Mouse (Mus musculus): ENCODE measurements at regions not wholly inside any gene's neighbourhood (a gene's known extent, or its start where the extent isn't known, plus 50 kb on each side); places are given as distances from the start of the nearest gene placed in this dataset.

DNA sequence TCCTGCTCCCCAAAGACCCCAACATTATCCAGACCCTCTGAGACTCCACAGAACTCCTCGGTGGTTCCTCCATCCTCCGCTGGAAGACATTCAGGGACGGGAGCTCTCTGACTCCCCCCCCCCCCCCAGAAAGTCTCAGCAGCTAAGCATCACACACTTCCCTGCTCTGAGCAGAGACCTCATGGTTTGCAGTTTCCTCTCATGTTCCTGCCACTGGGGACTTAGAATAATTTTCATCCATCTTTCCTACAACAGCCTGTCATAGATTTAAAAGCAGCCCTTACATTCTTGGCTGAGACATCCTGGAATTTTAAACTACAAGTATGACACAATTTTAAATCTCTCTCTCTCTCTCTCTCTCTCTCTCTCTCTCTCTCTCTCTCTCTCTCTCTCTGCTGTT is 69.2 kb downstream of the Gpr65 start:
- no peak overlapping the region for H3K4me3 ChIP-seq (replicated peaks; ENCODE audit: low read length)
- ATAC-seq (ENCODE audit: insufficient read depth, low FRiP score), result 0 out of 2 replicates have a peak, but pooled peaks have one; percentile 44

DNA sequence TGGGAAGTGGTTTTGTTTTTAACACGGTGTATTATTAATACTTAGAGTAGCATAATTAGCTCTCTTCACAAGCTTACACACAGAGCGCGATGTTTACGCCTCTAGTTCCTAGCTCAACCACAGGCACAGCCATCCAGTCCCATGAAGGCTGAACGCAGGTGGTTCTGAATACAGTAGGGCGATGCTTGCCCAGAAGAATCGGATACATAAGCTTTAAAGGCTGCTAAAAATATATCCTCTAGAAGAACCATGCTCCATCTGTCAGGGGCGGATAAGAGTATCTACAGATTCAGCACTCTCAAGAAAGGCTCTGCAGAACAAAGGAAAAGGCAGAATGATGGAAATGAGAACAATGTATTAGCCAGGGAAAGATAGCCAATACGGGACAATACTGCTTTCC is 71.1 kb downstream of the Gpr65 start:
- Histone ChIP-seq H3K4me1 (ENCODE audit: control insufficient read depth, insufficient read depth, low read length) (no peaks in the 10 kb centered on the region), H3K9me3 (replicated peaks; ENCODE audit: control insufficient read depth, low read length) (no peaks in the 10 kb centered on the region), H3K36me3 (ENCODE audit: control insufficient read depth, insufficient read depth, low read length) (no peaks in the 10 kb centered on the region), H3K4me2 (ENCODE audit: low read depth, low read length) (no peak overlapping the region), H3K4me3 (replicated peaks; ENCODE audit: low read length) (no peak overlapping the region), H3K9ac (ENCODE audit: low read length) (no peak overlapping the region), H3K27ac (ENCODE audit: low read length) (no peak overlapping the region), H3K27me3 (ENCODE audit: control insufficient read depth, insufficient read depth, low read length) (no peaks in the 10 kb centered on the region)
- no peak for ATAC-seq (ENCODE audit: insufficient read depth, low FRiP score)
- 80% methylated on average over 9 of the region's 9 CpGs for WGBS

More for the DNA sequence above, 69.2 kb downstream of the Gpr65 start:
- H3K4me2 ChIP-seq (ENCODE audit: low read depth, low read length), result no peak overlapping the region
- H3K27me3 ChIP-seq (ENCODE audit: control insufficient read depth, insufficient read depth, low read length), result no peaks in the 10 kb centered on the region
- no peak overlapping the region for H3K9ac ChIP-seq (ENCODE audit: low read length)
- 44% methylated on average over 3 of the region's 3 CpGs for WGBS
- no peaks in the 10 kb centered on the region for H3K9me3 ChIP-seq (replicated peaks; ENCODE audit: control insufficient read depth, low read length)
- no peaks in the 10 kb centered on the region for H3K36me3 ChIP-seq (ENCODE audit: control insufficient read depth, insufficient read depth, low read length)
- H3K4me1 ChIP-seq (ENCODE audit: control insufficient read depth, insufficient read depth, low read length), result no peaks in the 10 kb centered on the region
- H3K27ac ChIP-seq (ENCODE audit: low read length), result no peak overlapping the region

DNA sequence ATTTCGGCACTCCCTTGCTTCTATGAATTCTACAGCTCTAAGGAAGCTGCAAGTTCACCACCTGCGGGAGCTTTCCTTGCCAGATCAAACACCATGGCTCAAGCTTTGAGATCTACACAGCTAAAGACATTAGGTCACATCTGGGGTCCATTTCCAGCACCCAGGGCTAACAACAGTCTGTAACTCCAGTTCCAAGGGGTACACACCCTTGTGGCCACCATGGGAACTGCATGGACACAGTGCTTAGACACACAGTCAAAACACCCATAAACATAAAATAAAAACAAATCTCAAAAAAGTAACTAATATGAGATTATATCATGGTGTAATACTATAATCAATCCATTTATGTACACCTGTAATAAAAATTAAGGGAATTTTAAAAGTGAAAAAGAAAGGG is 73.7 kb downstream of the Gpr65 start:
- no peak for ATAC-seq (ENCODE audit: insufficient read depth, low FRiP score)
- no peaks in the 10 kb centered on the region for H3K4me1 ChIP-seq (ENCODE audit: control insufficient read depth, insufficient read depth, low read length)
- 79% methylated on average over 2 of the region's 2 CpGs for WGBS
- no peaks in the 10 kb centered on the region for H3K9me3 ChIP-seq (replicated peaks; ENCODE audit: control insufficient read depth, low read length)
- no peak overlapping the region for H3K4me3 ChIP-seq (replicated peaks; ENCODE audit: low read length)
- no peaks in the 10 kb centered on the region for H3K27me3 ChIP-seq (ENCODE audit: control insufficient read depth, insufficient read depth, low read length)
- H3K27ac ChIP-seq (ENCODE audit: low read length), result no peak overlapping the region
- no peak overlapping the region for H3K9ac ChIP-seq (ENCODE audit: low read length)
- H3K4me2 ChIP-seq (ENCODE audit: low read depth, low read length), result no peak overlapping the region
- no peaks in the 10 kb centered on the region for H3K36me3 ChIP-seq (ENCODE audit: control insufficient read depth, insufficient read depth, low read length)

DNA sequence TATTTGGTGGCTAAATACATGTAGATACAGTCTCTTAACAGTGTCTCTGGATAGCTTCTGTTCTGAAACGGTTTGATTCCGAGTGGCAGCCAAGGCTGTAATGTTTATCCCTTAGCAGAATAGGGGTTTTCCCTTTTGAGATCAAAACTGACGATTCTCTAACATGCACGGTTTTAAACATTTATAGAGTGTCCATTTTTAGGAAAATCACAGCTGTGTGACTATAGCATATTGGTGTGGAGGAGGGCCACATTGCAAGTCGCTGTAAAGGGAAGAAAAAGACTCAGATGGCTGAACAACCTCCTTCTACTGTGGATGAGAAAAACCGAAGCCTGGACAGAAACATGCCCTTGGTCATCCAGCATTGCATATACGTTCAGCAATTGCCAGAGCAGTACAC is 75.2 kb downstream of the Gpr65 start:
- no peak overlapping the region for H3K27ac ChIP-seq (ENCODE audit: low read length)
- no peaks in the 10 kb centered on the region for H3K27me3 ChIP-seq (ENCODE audit: control insufficient read depth, insufficient read depth, low read length)
- H3K36me3 ChIP-seq (ENCODE audit: control insufficient read depth, insufficient read depth, low read length), result no peaks in the 10 kb centered on the region
- H3K9me3 ChIP-seq (replicated peaks; ENCODE audit: control insufficient read depth, low read length), result no peaks in the 10 kb centered on the region
- no peak overlapping the region for H3K4me2 ChIP-seq (ENCODE audit: low read depth, low read length)
- H3K4me3 ChIP-seq (replicated peaks; ENCODE audit: low read length), result no peak overlapping the region
- no peak for ATAC-seq (ENCODE audit: insufficient read depth, low FRiP score)
- 62% methylated on average over 7 of the region's 7 CpGs for WGBS
- H3K4me1 ChIP-seq (ENCODE audit: control insufficient read depth, insufficient read depth, low read length), result no peaks in the 10 kb centered on the region
- no peak overlapping the region for H3K9ac ChIP-seq (ENCODE audit: low read length)

DNA sequence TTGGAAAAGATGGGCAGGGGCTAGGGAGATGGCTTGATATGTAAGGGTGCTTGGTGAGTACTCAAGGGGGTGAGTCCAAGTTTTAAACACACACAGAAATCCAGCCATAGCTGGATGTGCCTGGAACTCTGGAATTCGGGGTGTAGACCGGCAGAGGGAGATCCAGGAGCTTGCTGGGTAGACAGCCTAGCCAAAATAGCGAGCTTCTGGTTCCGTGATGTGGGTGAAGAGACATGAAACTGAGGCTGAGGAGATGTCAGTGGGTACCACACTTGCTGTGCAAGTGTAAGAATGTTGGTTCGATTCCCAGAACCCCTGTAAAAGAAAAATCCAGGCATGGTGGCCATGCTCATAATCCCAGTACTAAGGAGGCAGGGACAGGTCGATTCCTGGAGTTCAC is 78.6 kb downstream of the Gpr65 start:
- Histone ChIP-seq H3K36me3 (ENCODE audit: control insufficient read depth, insufficient read depth, low read length) (no peaks in the 10 kb centered on the region), H3K9ac (ENCODE audit: low read length) (no peak overlapping the region), H3K4me2 (ENCODE audit: low read depth, low read length) (no peak overlapping the region), H3K27me3 (ENCODE audit: control insufficient read depth, insufficient read depth, low read length) (no peaks in the 10 kb centered on the region), H3K9me3 (replicated peaks; ENCODE audit: control insufficient read depth, low read length) (no peaks in the 10 kb centered on the region), H3K4me1 (ENCODE audit: control insufficient read depth, insufficient read depth, low read length) (no peaks in the 10 kb centered on the region), H3K27ac (ENCODE audit: low read length) (no peak overlapping the region), H3K4me3 (replicated peaks; ENCODE audit: low read length) (no peak overlapping the region)
- 85% methylated on average over 6 of the region's 6 CpGs for WGBS
- no peak for ATAC-seq (ENCODE audit: insufficient read depth, low FRiP score)

DNA sequence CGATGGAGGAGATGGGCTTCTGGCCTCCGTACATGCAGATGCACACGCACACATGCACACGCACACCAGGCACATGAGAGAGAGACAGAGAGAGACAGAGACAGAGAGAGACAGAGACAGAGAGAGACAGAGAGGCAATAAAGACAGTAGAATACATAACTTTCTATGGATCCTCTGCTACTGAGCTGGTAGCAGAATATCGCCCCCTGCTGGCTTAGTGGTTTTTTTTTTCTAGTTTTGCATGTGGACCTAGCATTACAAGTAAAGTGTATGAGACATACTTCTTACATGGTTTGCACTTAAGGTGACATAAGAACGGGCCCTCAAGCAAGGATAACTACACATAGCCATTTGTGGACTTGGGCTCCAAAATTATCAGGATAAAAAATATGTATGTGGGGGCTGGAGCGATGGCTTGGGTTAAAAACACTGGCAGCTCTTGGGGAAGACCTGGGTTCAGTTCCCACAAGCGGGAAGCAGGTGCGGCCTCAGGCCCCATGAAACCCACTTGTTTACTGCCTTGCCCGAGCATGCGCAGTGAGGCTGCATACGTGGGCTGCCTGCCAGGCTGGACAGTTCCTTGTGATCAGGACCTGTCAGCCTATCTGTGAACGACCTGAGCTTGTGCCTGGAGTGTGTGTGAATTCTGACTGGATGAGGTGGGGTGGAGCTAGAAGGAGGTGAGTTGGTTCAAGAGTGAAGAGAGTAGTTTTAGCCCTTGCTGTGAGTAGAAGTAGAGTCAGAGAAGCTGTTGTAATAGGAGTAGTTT is 79.3 kb downstream of the Gpr65 start:
- no peaks in the 10 kb centered on the region for H3K27me3 ChIP-seq (ENCODE audit: control insufficient read depth, insufficient read depth, low read length)
- 70% methylated on average over 13 of the region's 13 CpGs for WGBS
- no peaks in the 10 kb centered on the region for H3K4me1 ChIP-seq (ENCODE audit: control insufficient read depth, insufficient read depth, low read length)
- H3K9ac ChIP-seq (ENCODE audit: low read length), result no peak overlapping the region
- no peak overlapping the region for H3K27ac ChIP-seq (ENCODE audit: low read length)
- ATAC-seq (ENCODE audit: insufficient read depth, low FRiP score), result no peak
- no peak overlapping the region for H3K4me2 ChIP-seq (ENCODE audit: low read depth, low read length)
- no peak overlapping the region for H3K4me3 ChIP-seq (replicated peaks; ENCODE audit: low read length)
- H3K9me3 ChIP-seq (replicated peaks; ENCODE audit: control insufficient read depth, low read length), result no peaks in the 10 kb centered on the region
- H3K36me3 ChIP-seq (ENCODE audit: control insufficient read depth, insufficient read depth, low read length), result no peaks in the 10 kb centered on the region

DNA sequence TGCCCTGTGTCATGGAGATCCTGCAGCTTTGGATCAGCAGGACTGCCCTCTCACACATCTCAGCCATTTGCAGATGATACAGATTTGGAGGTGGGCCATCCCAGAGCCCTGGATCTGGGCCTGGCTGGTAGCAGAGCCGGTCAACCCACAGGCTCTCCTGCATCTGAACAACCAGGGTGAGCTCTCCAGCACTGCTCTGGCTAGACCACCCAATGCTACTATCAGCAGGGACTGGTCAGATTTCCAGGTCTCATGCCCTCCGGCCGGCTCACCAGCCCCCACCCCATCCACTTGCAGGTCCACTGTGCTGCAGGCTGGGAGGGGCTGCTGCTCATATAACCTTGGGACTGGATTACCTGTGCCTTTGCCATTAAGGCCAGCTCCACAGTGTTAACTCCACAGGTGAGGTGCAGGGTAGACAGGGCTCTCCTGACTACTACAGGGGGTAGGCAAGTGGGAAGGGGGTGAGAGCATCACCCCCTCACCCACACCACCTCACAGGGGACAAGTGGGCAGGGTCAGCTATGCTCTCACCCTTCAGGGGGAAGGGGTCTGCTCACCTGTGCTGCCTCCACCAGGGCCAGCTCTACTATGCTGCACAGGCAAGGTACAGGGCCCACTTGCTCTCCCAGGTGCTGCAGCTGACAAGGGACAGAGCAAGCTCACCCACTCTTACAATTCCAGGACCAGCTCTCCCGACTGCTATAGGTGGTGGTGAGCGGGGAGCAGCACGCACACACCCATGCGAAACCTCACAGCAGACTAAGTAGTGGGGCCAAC is 81.6 kb downstream of the Gpr65 start:
- Histone ChIP-seq H3K27me3 (ENCODE audit: control insufficient read depth, insufficient read depth, low read length) (no peaks in the 10 kb centered on the region), H3K9me3 (replicated peaks; ENCODE audit: control insufficient read depth, low read length) (no peaks in the 10 kb centered on the region), H3K9ac (ENCODE audit: low read length) (no peak overlapping the region), H3K36me3 (ENCODE audit: control insufficient read depth, insufficient read depth, low read length) (no peaks in the 10 kb centered on the region), H3K4me1 (ENCODE audit: control insufficient read depth, insufficient read depth, low read length) (no peaks in the 10 kb centered on the region), H3K4me2 (ENCODE audit: low read depth, low read length) (no peak overlapping the region), H3K4me3 (replicated peaks; ENCODE audit: low read length) (no peak overlapping the region), H3K27ac (ENCODE audit: low read length) (no peak overlapping the region)
- WGBS, result 88% methylated on average over 7 of the region's 7 CpGs
- no peak for ATAC-seq (ENCODE audit: insufficient read depth, low FRiP score)

DNA sequence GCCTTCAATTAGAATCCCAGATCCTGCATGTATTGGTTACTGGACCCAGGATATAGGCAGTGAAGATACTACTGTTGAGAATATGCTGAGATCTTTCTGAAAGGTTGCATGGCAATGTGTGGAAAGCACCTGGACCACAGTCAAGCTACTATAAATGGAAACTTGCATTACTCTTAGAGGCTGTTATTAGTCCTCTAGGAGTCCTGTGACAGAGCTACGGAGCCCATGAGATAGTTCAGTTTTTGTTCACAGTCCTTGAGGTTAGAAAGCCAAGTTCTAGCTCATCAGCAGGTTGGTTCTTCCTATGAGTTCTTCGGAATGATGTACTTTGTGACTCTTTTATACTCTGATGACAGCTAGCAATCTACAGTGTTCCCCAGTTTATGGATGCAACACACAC is 84.0 kb downstream of the Gpr65 start:
- no peaks in the 10 kb centered on the region for H3K9me3 ChIP-seq (replicated peaks; ENCODE audit: control insufficient read depth, low read length)
- no peak overlapping the region for H3K9ac ChIP-seq (ENCODE audit: low read length)
- 95% methylated on average over 2 of the region's 2 CpGs for WGBS
- H3K36me3 ChIP-seq (ENCODE audit: control insufficient read depth, insufficient read depth, low read length), result no peaks in the 10 kb centered on the region
- no peak for ATAC-seq (ENCODE audit: insufficient read depth, low FRiP score)
- H3K4me2 ChIP-seq (ENCODE audit: low read depth, low read length), result no peak overlapping the region
- H3K27me3 ChIP-seq (ENCODE audit: control insufficient read depth, insufficient read depth, low read length), result no peaks in the 10 kb centered on the region
- no peak overlapping the region for H3K4me3 ChIP-seq (replicated peaks; ENCODE audit: low read length)
- H3K27ac ChIP-seq (ENCODE audit: low read length), result no peak overlapping the region
- no peaks in the 10 kb centered on the region for H3K4me1 ChIP-seq (ENCODE audit: control insufficient read depth, insufficient read depth, low read length)

DNA sequence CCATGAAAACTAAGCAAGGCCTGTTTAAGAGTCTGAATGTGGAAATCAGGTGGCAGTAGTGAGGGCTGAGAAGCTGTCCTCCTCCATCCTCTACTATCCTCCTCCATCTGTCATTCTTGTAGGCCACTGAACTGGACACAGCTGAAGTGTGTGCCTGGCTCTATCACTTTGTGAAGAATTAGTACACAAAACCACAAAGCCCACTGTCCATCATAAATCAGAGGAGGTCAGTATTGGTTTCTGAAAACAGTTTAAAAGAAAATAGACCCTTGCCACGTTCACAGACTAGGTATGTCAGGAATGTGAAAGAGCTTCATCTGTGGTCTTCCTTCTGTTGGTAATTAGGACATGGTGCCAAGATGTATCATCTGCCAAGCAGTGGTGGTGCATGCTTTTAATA is 86.1 kb downstream of the Gpr65 start:
- no peaks in the 10 kb centered on the region for H3K36me3 ChIP-seq (ENCODE audit: control insufficient read depth, insufficient read depth, low read length)
- H3K4me2 ChIP-seq (ENCODE audit: low read depth, low read length), result no peak overlapping the region
- no peaks in the 10 kb centered on the region for H3K4me1 ChIP-seq (ENCODE audit: control insufficient read depth, insufficient read depth, low read length)
- no peaks in the 10 kb centered on the region for H3K9me3 ChIP-seq (replicated peaks; ENCODE audit: control insufficient read depth, low read length)
- H3K9ac ChIP-seq (ENCODE audit: low read length), result no peak overlapping the region
- ATAC-seq (ENCODE audit: insufficient read depth, low FRiP score), result no peak
- H3K4me3 ChIP-seq (replicated peaks; ENCODE audit: low read length), result no peak overlapping the region
- 53% methylated on average over 1 of the region's 1 CpGs for WGBS
- H3K27ac ChIP-seq (ENCODE audit: low read length), result no peak overlapping the region
- H3K27me3 ChIP-seq (ENCODE audit: control insufficient read depth, insufficient read depth, low read length), result no peaks in the 10 kb centered on the region

Data from stomach, embryonic 16.5 days (tissue).